Mouse (Mus musculus) CH12.LX (cell line): ENCODE measurements around the gene Cd59b. TPM values are rescaled to one million over a fixed set of nuclear protein-coding genes. Genes with fewer than 3 reads are reported as not detected.

Experiments used
- DNase-seq: peaks from one replicate; pipeline ENCODE4 v3.0.0-alpha.2; 2013; ENCODE audit errors: extremely low read depth
- H3K27ac ChIP-seq: 2 replicates; pipeline ENCODE4 v1.5.1; 2012; ENCODE audit warnings: low read depth, mild to moderate bottlenecking, control low read depth, moderate library complexity; ENCODE audit not compliant: insufficient read depth
- H3K27me3 ChIP-seq: replicated peaks from 2 replicates; pipeline ENCODE3; 2012; ENCODE audit warnings: inconsistent platforms
- H3K36me3 ChIP-seq, 2 experiments: replicated peaks in 1 of 2; 2 replicates each; pipeline versions ENCODE3 to v1.6.1; 2012; ENCODE audit warnings: inconsistent platforms in 1 of 2, low read length in 1 of 2, mild to moderate bottlenecking in 1 of 2, mixed read lengths in 1 of 2, moderate library complexity in 1 of 2; ENCODE audit not compliant: control insufficient read depth in 1 of 2, insufficient read depth in 1 of 2
- H3K4me1 ChIP-seq, 2 experiments: 2 replicates each; pipeline ENCODE4 v1.6.1; 2012; ENCODE audit warnings: inconsistent platforms in 1 of 2, moderate library complexity in 1 of 2; ENCODE audit not compliant: insufficient read depth in 2 of 2, control insufficient read depth in 1 of 2
- H3K4me2 ChIP-seq: 2 replicates; pipeline ENCODE4 v1.6.1; 2012; ENCODE audit warnings: low read depth, mild to moderate bottlenecking, control low read depth; ENCODE audit not compliant: poor library complexity, insufficient read depth, severe bottlenecking
- H3K4me3 ChIP-seq, 3 experiments: fragments of 150-350 bp in 1 of 3; sonication (generic) in 1 of 3; replicated peaks in 1 of 3; 2 replicates each; pipeline versions ENCODE3 to v1.5.1; 2011 to 2012; ENCODE audit warnings: low read depth in 2 of 3, low read length in 2 of 3, mild to moderate bottlenecking in 2 of 3, moderate library complexity in 2 of 3, control low read depth in 1 of 3, improper control_type of control experiment in 1 of 3, inconsistent platforms in 1 of 3, mixed read lengths in 1 of 3; ENCODE audit not compliant: poor library complexity in 1 of 3
- H3K79me2 ChIP-seq: replicated peaks from 2 replicates; pipeline ENCODE4 v1.6.1; 2012; ENCODE audit warnings: mild to moderate bottlenecking, moderate library complexity; ENCODE audit not compliant: control insufficient read depth, poor library complexity, insufficient read depth, severe bottlenecking; ENCODE audit errors: extremely low read depth
- H3K9ac ChIP-seq: 2 replicates; pipeline ENCODE4 v1.6.1; 2012; ENCODE audit warnings: low read depth, mild to moderate bottlenecking, control low read depth, moderate library complexity; ENCODE audit not compliant: insufficient read depth
- H3K9me3 ChIP-seq: replicated peaks from 2 replicates; pipeline ENCODE3; 2012; ENCODE audit warnings: low read length, inconsistent platforms, mixed read lengths
- CHD1 ChIP-seq: IDR thresholded peaks from 2 replicates; pipeline ENCODE4 v1.6.1; 2012; ENCODE audit warnings: low read depth, low read length, improper control_type of control experiment, inconsistent platforms
- ELF1 ChIP-seq: IDR thresholded peaks from 2 replicates; pipeline ENCODE4 v1.6.1; 2014; ENCODE audit warnings: low read depth, mild to moderate bottlenecking, inconsistent platforms, low read length, improper control_type of control experiment
- ETS1 ChIP-seq: conservative IDR thresholded peaks from 2 replicates; pipeline ENCODE4 v1.6.1; 2012; ENCODE audit warnings: low read depth, mild to moderate bottlenecking, inconsistent platforms, low read length, improper control_type of control experiment, moderate library complexity
- GABPA ChIP-seq: IDR thresholded peaks from 2 replicates; pipeline ENCODE4 v1.6.1; 2012; ENCODE audit warnings: low read depth, low read length, improper control_type of control experiment, inconsistent platforms; ENCODE audit not compliant: insufficient replicate concordance
- MAX ChIP-seq: IDR thresholded peaks from 2 replicates; pipeline ENCODE4 v1.6.1; 2011; ENCODE audit warnings: low read length, improper control_type of control experiment
- MEF2A ChIP-seq: IDR thresholded peaks from 2 replicates; pipeline ENCODE4 v1.6.1; 2014; ENCODE audit warnings: low read depth, mild to moderate bottlenecking, inconsistent platforms, low read length, improper control_type of control experiment, borderline replicate concordance
- NELFE ChIP-seq: IDR thresholded peaks from 2 replicates; pipeline ENCODE4 v1.6.1; 2011; ENCODE audit warnings: low read depth, low read length, improper control_type of control experiment
- POLR2AphosphoS2 ChIP-seq: IDR thresholded peaks from 2 replicates; pipeline ENCODE4 v1.6.1; 2011; ENCODE audit warnings: low read depth, low read length, improper control_type of control experiment
- SIN3A ChIP-seq: IDR thresholded peaks from 2 replicates; pipeline ENCODE4 v1.6.1; 2012; ENCODE audit warnings: low read length, improper control_type of control experiment, inconsistent platforms
- TBP ChIP-seq: conservative IDR thresholded peaks from 2 replicates; pipeline ENCODE4 v1.6.1; 2011; ENCODE audit warnings: low read depth, low read length, improper control_type of control experiment
- USF1 ChIP-seq: IDR thresholded peaks from 2 replicates; pipeline ENCODE4 v1.6.1; 2014; ENCODE audit warnings: low read depth, mild to moderate bottlenecking, inconsistent platforms, low read length, improper control_type of control experiment
- ZC3H11A ChIP-seq: IDR thresholded peaks from 2 replicates; pipeline ENCODE4 v1.6.1; 2012; ENCODE audit warnings: low read depth, mild to moderate bottlenecking, inconsistent platforms, low read length, improper control_type of control experiment
- ZKSCAN1 ChIP-seq: IDR thresholded peaks from 2 replicates; pipeline ENCODE4 v1.6.1; 2012; ENCODE audit warnings: low read depth, inconsistent platforms, low read length, improper control_type of control experiment, borderline replicate concordance
- ZNF384 ChIP-seq: IDR thresholded peaks from 2 replicates; pipeline ENCODE4 v1.6.1; 2012; ENCODE audit warnings: low read depth, low read length, improper control_type of control experiment, inconsistent platforms
- dilution Hi-C: fragments of 300-500 bp; cut with MboI; formaldehyde crosslinking; loops from 2 replicates; pipeline ENCODE4 v1.14.3; 2020; ENCODE audit warnings: low sequenced_read_pairs; ENCODE audit not compliant: extremely low pct_unique_long_range_greater_than_20kb, extremely low pct_ligation_motif_present
- in situ Hi-C: fragments of 300-500 bp; cut with MboI; formaldehyde crosslinking; loops from 3 replicates; pipeline ENCODE4 v1.14.3; 2019; ENCODE audit warnings: low sequenced_read_pairs, low pct_ligation_motif_present, low pct_unique_long_range_greater_than_20kb, mixed read lengths
- polyA plus RNA-seq: library from polyadenylated mRNA; unstranded; fragments of >175 nt; gene quantifications from 2 replicates; pipeline ENCODE4 v1.2.1, GENCODE M21; 2012; ENCODE audit warnings: low read depth; ENCODE audit not compliant: insufficient read length
- total RNA-seq, 2 experiments: library from RNA; depleted of rRNA; stranded (reverse); fragments of 300-350 nt in 1 of 2; fragments of >200 nt in 1 of 2; gene quantifications; 2 replicates each; pipeline ENCODE4 v1.2.3; 2012 to 2014

The Cd59b gene
- total and polyA plus RNA-seq, 3 experiments: 0.25 to 2.1 (median 0.80) TPM

GRCm38 (mm10) chr2:104135920-104136319 is 66.3 kb downstream of the Cd59b start:
- no peak for DNase-seq
- Histone ChIP-seq H3K9ac (no peak overlapping the region), H3K4me3 (no peak overlapping the region), H3K4me2 (no peak overlapping the region), H3K79me2 (no peaks in the 10 kb centered on the region), H3K9me3 (peaks cover 3% of the 10 kb centered on the region), H3K27ac (no peak overlapping the region), H3K4me1 (peaks cover 0 to 4% of the 10 kb centered on the region in 2 experiments; a peak in 1 of 4 replicates), H3K27me3 (no peaks in the 10 kb centered on the region), H3K36me3 (no peaks in the 10 kb centered on the region)
- in situ Hi-C loops (loop anchor here (10.0 to 25.0 kb wide), 2 partner anchors 176 to 279 kb away; partner anchors contain the start of gene D430041D05Rik), dilution Hi-C loops (no loop called here)
- no peak for TF ChIP-seq SIN3A
- TF ChIP-seq NELFE: no peak
- TF ChIP-seq ZNF384: no peak
- no peak for TF ChIP-seq ZKSCAN1
- no peak for TF ChIP-seq ELF1
- no peak for TF ChIP-seq CHD1
- no peak for TF ChIP-seq USF1
- TF ChIP-seq TBP: no peak
- no peak for TF ChIP-seq ETS1
- no peak for TF ChIP-seq MAX
- no peak for TF ChIP-seq MEF2A
- no peak for TF ChIP-seq ZC3H11A
- no peak for TF ChIP-seq POLR2AphosphoS2
- no peak for TF ChIP-seq GABPA

Other genes starting within 250 kb of the Cd59b start
- gene Lmo2, start 111.9 kb upstream of the Cd59b start, total RNA-seq (2012; rRNA removed): 108 and 109 TPM in 2 replicates
- gene Lmo2, start 111.9 kb upstream of the Cd59b start, total RNA-seq (2014; rRNA removed): 61.3 and 63.6 TPM in 2 replicates
- gene Lmo2, start 111.9 kb upstream of the Cd59b start, polyA plus RNA-seq: 43.3 and 49.6 TPM in 2 replicates
- gene Fbxo3, start 42.1 kb upstream of the Cd59b start, total RNA-seq (2012; rRNA removed): 28.2 and 29.7 TPM in 2 replicates
- 63.7 and 67.1 TPM in 2 replicates for gene Fbxo3, start 42.1 kb upstream of the Cd59b start, total RNA-seq (2014; rRNA removed)
- 29.2 and 38.4 TPM in 2 replicates for gene Fbxo3, start 42.1 kb upstream of the Cd59b start, polyA plus RNA-seq
- gene 4931422A03Rik, start 41.5 kb upstream of the Cd59b start, total RNA-seq (2012; rRNA removed): 0.68 and 0.76 TPM in 2 replicates
- not detected in 2 replicates for gene 4931422A03Rik, start 41.5 kb upstream of the Cd59b start, total RNA-seq (2014; rRNA removed)
- gene 4931422A03Rik, start 41.5 kb upstream of the Cd59b start, polyA plus RNA-seq: 0.71 and 2.4 TPM in 2 replicates
- gene Gm10912, start 4.0 kb upstream of the Cd59b start, total RNA-seq (2012; rRNA removed): not detected in 2 replicates
- gene Gm10912, start 4.0 kb upstream of the Cd59b start, total RNA-seq (2014; rRNA removed): not detected in 2 replicates
- not detected in 2 replicates for gene Gm10912, start 4.0 kb upstream of the Cd59b start, polyA plus RNA-seq
- gene Gm10799, start 1.3 kb upstream of the Cd59b start, total RNA-seq (2012; rRNA removed): not detected in 2 replicates
- gene Gm10799, start 1.3 kb upstream of the Cd59b start, total RNA-seq (2014; rRNA removed): not detected in 2 replicates
- not detected in 2 replicates for gene Gm10799, start 1.3 kb upstream of the Cd59b start, polyA plus RNA-seq
- 2.9 and 4.5 TPM in 2 replicates for gene Cd59a, start 26.0 kb downstream of the Cd59b start, total RNA-seq (2012; rRNA removed)
- 4.8 and 5.8 TPM in 2 replicates for gene Cd59a, start 26.0 kb downstream of the Cd59b start, total RNA-seq (2014; rRNA removed)
- gene Cd59a, start 26.0 kb downstream of the Cd59b start, polyA plus RNA-seq: 6.6 TPM in 2 replicates
- not detected in 2 replicates for gene A930018P22Rik, start 52.9 kb downstream of the Cd59b start, total RNA-seq (2012; rRNA removed)
- gene A930018P22Rik, start 52.9 kb downstream of the Cd59b start, total RNA-seq (2014; rRNA removed): not detected in 2 replicates
- not detected in 2 replicates for gene A930018P22Rik, start 52.9 kb downstream of the Cd59b start, polyA plus RNA-seq